Mouse (Mus musculus): Measurements from ENCODE around the gene Gm4969. TPM values are rescaled to one million over a fixed set of nuclear protein-coding genes. Genes with fewer than 3 reads are reported as not detected.
"Not testable (repeated sequence)": the region's sequence is repeated elsewhere in the genome, so short reads cannot be mapped to it uniquely, and the experiment has no call there.

Gm4969 gene
- polyA plus RNA-seq, 1 experiment from 2014 or later: not detected

DNA sequence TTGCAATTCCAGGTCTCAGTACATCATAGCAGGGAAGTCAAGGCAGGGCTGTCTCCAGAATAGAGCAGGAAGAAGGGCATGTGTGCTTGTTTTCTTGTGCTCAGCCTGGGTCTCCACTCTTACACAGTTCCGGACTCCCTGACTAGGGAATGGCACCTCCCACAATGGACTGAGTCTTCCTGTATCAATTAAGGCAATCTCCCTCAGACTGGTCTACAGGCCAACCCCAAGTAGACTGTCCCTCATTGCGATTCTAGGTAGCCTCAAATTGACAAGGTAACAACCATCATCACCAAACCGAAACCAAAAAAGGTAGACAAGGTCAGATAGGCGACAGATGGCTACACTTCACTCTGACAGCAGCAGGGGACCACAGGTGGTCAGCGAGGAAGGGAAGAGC lies 42.9 kb downstream of the Gm4969 start:
- ATAC-seq: no peak
- WGBS (ENCODE audit: insufficient replicate concordance): 53% methylated on average over 5 of the region's 5 CpGs
- TF ChIP-seq CTCF (IDR thresholded peaks at IDR 0.05; ENCODE audit: low read depth): no peak
- Histone ChIP-seq H3K4me2 (ENCODE audit: low read depth, low read length) (peak overlapping the region; percentile 90), H3K4me1 (ENCODE audit: insufficient read depth) (peaks cover 26% of the 10 kb centered on the region), H3K36me3 (replicated peaks; ENCODE audit: insufficient read depth, low read length) (peaks cover 10% of the 10 kb centered on the region; the same call in 1 of the 2 replicates), H3K9me3 (ENCODE audit: low read length) (no peaks in the 10 kb centered on the region), H3K27me3 (ENCODE audit: insufficient read depth, low read length) (peaks cover 33% of the 10 kb centered on the region), H3K27ac (ENCODE audit: low read depth) (no peak overlapping the region), H3K9ac (replicated peaks) (peak overlapping the region; percentile 85; the same call in 1 of the 2 replicates), H3K4me3 (ENCODE audit: low read depth, low read length) (peak overlapping the region; percentile 72)
- no peak for DNase-seq

DNA sequence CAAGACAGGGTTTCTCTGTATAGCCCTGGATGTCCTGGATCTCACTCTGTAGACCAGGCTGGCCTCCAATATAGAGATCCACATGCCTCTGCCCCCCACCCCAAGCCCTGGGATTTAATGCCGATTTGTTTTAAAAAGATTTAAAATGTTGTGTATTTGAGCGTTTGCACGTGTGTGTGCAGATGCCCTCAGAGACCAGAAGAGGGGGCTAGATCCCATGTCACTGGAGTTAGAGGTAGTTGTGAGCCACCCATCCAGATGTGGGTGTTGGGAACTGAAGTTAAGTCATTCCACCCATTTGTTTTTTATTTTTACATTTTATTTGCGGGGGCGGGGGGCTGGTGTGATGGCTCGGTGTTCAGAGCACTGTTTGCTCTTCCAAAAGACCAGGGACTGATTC lies 43.7 kb downstream of the Gm4969 start:
- peaks cover 26% of the 10 kb centered on the region for H3K4me1 ChIP-seq (ENCODE audit: insufficient read depth)
- peaks cover 10% of the 10 kb centered on the region; the same call in 1 of the 2 replicates for H3K36me3 ChIP-seq (replicated peaks; ENCODE audit: insufficient read depth, low read length)
- TF ChIP-seq EP300 (IDR thresholded peaks at IDR 0.05; ENCODE audit: low read depth) (no peak), CTCF (IDR thresholded peaks at IDR 0.05; ENCODE audit: low read depth) (peak; percentile 43)
- ATAC-seq (no peak), DNase-seq (no peak)
- no peak overlapping the region for H3K4me2 ChIP-seq (ENCODE audit: low read depth, low read length)
- H3K27ac ChIP-seq (ENCODE audit: low read depth): no peak overlapping the region
- 92% methylated on average over 6 of the region's 6 CpGs for WGBS (ENCODE audit: insufficient replicate concordance)
- no peak overlapping the region for H3K4me3 ChIP-seq (ENCODE audit: low read depth, low read length)
- no peak overlapping the region for H3K9ac ChIP-seq (replicated peaks)
- no peaks in the 10 kb centered on the region for H3K9me3 ChIP-seq (ENCODE audit: low read length)
- H3K27me3 ChIP-seq (ENCODE audit: insufficient read depth, low read length): peaks cover 32% of the 10 kb centered on the region

DNA sequence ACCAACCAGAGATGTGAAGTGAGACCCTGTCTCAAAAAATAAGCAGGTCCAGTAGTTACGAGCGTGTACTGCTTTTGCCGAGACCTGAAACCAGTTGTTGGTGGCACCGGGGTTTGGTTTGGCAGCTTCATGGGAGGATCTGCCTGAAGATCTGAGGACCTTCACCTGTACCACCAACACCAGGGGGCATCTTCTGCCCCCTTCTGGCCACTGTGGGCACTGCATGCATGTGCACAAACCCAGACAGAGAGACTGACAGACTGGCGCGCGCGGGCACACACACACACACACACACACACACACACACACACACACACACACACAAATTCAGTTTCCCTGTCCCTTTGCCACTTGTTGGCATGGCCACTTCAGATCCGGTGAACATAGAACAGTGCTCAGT lies 44.7 kb downstream of the Gm4969 start:
- peak; percentile 71 for TF ChIP-seq CTCF (IDR thresholded peaks at IDR 0.05; ENCODE audit: low read depth)
- TF ChIP-seq EP300 (IDR thresholded peaks at IDR 0.05; ENCODE audit: low read depth): no peak
- peaks cover 23% of the 10 kb centered on the region for H3K4me1 ChIP-seq (ENCODE audit: insufficient read depth)
- H3K4me3 ChIP-seq (ENCODE audit: low read depth, low read length): no peak overlapping the region
- no peak overlapping the region for H3K27ac ChIP-seq (ENCODE audit: low read depth)
- H3K27me3 ChIP-seq (ENCODE audit: insufficient read depth, low read length): peaks cover 32% of the 10 kb centered on the region
- ATAC-seq: no peak
- 81% methylated on average over 9 of the region's 9 CpGs for WGBS (ENCODE audit: insufficient replicate concordance)
- peak; percentile 66 for DNase-seq
- H3K4me2 ChIP-seq (ENCODE audit: low read depth, low read length): no peak overlapping the region
- H3K9me3 ChIP-seq (ENCODE audit: low read length): no peaks in the 10 kb centered on the region
- peaks cover 5% of the 10 kb centered on the region; the same call in 1 of the 2 replicates for H3K36me3 ChIP-seq (replicated peaks; ENCODE audit: insufficient read depth, low read length)
- no peak overlapping the region for H3K9ac ChIP-seq (replicated peaks)

DNA sequence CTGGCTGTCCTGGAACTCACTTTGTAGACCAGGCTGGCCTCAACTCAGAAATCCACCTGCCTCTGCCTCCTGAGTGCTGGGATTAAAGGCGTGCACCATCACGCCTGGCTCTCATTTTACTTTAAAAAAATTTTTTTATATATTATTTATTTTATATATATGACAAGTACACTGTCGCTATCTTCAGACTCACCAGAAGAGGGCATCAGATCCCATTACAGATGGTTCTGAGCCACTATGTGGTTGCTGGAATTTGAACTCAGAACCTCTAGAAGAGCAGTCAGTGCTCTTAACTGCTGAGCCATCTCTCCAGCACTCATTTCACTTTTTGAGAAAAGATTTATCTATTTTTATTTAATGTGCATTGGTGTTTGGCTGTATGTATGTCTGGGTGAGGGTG lies 47.1 kb downstream of the Gm4969 start:
- not testable (repeated sequence) for H3K9me3 ChIP-seq (ENCODE audit: low read length); H3K27ac ChIP-seq (ENCODE audit: low read depth); DNase-seq; H3K4me2 ChIP-seq (ENCODE audit: low read depth, low read length); H3K36me3 ChIP-seq (replicated peaks; ENCODE audit: insufficient read depth, low read length); H3K4me3 ChIP-seq (ENCODE audit: low read depth, low read length); ATAC-seq; H3K4me1 ChIP-seq (ENCODE audit: insufficient read depth); H3K9ac ChIP-seq (replicated peaks)
- H3K27me3 ChIP-seq (ENCODE audit: insufficient read depth, low read length): peaks cover 42% of the 10 kb centered on the region
- 42% methylated on average over 3 of the region's 3 CpGs for WGBS (ENCODE audit: insufficient replicate concordance)
- TF ChIP-seq CTCF (IDR thresholded peaks at IDR 0.05; ENCODE audit: low read depth): peak; percentile 46

DNA sequence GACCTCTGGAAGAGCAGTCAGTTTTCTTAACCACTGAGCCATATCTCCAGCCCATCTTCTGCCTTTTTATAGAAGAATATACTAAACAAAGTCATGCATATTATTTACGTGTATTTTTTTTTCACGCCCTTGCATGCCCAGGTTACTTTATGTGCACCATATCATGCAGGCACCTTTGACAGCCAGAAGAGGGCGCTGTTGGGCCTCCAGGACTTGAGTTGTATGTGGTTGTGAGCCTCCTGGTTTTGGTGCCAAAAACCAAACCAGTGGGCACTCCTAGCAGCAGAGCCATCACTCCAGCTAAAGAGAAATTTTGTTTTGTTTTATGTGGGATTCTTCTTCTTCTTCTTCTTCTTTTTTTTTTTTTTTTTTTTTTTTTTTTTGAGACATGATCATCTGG lies 48.7 kb downstream of the Gm4969 start:
- DNase-seq (peak; percentile 58), ATAC-seq (no peak)
- H3K9ac ChIP-seq (replicated peaks): no peak overlapping the region
- no peak overlapping the region for H3K4me2 ChIP-seq (ENCODE audit: low read depth, low read length)
- H3K36me3 ChIP-seq (replicated peaks; ENCODE audit: insufficient read depth, low read length): no peaks in the 10 kb centered on the region
- 46% methylated on average over 3 of the region's 3 CpGs for WGBS (ENCODE audit: insufficient replicate concordance)
- H3K27me3 ChIP-seq (ENCODE audit: insufficient read depth, low read length): peaks cover 53% of the 10 kb centered on the region
- TF ChIP-seq CTCF (IDR thresholded peaks at IDR 0.05; ENCODE audit: low read depth) (peak; percentile 74), EP300 (IDR thresholded peaks at IDR 0.05; ENCODE audit: low read depth) (no peak)
- no peak overlapping the region for H3K4me3 ChIP-seq (ENCODE audit: low read depth, low read length)
- no peaks in the 10 kb centered on the region for H3K4me1 ChIP-seq (ENCODE audit: insufficient read depth)
- H3K27ac ChIP-seq (ENCODE audit: low read depth): no peak overlapping the region
- no peaks in the 10 kb centered on the region for H3K9me3 ChIP-seq (ENCODE audit: low read length)

DNA sequence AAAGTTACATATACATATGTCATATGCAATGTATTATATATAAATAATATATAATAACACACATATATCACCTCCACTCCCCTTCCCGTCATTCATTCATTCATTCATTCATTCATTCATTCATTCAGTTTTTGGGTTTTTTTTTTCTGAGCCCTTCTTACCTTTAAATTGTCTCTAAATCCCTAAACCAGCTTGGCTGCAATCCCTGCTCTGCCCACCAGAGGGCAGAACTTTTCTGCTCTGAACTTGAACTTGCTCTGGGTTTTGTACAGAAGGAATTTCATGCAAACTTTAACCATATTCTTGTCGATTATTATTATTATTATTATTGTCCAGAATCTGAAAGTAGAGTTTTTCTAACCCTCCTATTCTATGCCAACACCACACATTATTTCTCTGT lies 49.5 kb downstream of the Gm4969 start:
- Histone ChIP-seq H3K4me3 (ENCODE audit: low read depth, low read length) (no peak overlapping the region), H3K27ac (ENCODE audit: low read depth) (no peak overlapping the region), H3K9me3 (ENCODE audit: low read length) (no peaks in the 10 kb centered on the region), H3K4me2 (ENCODE audit: low read depth, low read length) (no peak overlapping the region), H3K9ac (replicated peaks) (no peak overlapping the region), H3K4me1 (ENCODE audit: insufficient read depth) (no peaks in the 10 kb centered on the region), H3K27me3 (ENCODE audit: insufficient read depth, low read length) (peaks cover 47% of the 10 kb centered on the region), H3K36me3 (replicated peaks; ENCODE audit: insufficient read depth, low read length) (no peaks in the 10 kb centered on the region)
- peak; percentile 86 for TF ChIP-seq CTCF (IDR thresholded peaks at IDR 0.05; ENCODE audit: low read depth)
- no peak for TF ChIP-seq EP300 (IDR thresholded peaks at IDR 0.05; ENCODE audit: low read depth)
- 5% methylated on average over 2 of the region's 2 CpGs for WGBS (ENCODE audit: insufficient replicate concordance)
- no peak for ATAC-seq
- peak; percentile 84 for DNase-seq

DNA sequence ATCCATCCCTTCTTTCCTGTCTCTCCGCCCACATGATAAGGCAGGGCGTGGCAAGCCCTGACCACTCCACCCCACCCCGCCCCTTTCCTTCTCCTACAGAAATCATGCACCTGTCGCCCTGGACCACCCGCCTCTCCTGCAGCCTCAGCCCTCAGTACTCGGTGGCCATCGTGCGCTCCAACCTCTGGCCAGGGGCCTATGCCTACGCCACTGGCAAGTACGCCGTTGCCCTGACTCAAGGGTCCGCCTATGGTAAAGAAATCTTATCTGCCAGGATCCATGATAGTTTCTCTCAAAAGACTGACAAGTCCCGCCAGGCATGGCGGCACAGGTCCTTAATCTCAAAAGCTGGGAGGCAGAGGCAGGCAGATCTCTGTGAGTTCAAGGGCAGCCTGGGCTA lies 50.2 kb downstream of the Gm4969 start:
- H3K4me2 ChIP-seq (ENCODE audit: low read depth, low read length): no peak overlapping the region
- WGBS (ENCODE audit: insufficient replicate concordance): 62% methylated on average over 13 of the region's 14 CpGs
- H3K27me3 ChIP-seq (ENCODE audit: insufficient read depth, low read length): peaks cover 41% of the 10 kb centered on the region
- H3K9ac ChIP-seq (replicated peaks): no peak overlapping the region
- H3K4me1 ChIP-seq (ENCODE audit: insufficient read depth): no peaks in the 10 kb centered on the region
- H3K4me3 ChIP-seq (ENCODE audit: low read depth, low read length): no peak overlapping the region
- no peak for ATAC-seq
- TF ChIP-seq EP300 (IDR thresholded peaks at IDR 0.05; ENCODE audit: low read depth) (no peak), CTCF (IDR thresholded peaks at IDR 0.05; ENCODE audit: low read depth) (no peak)
- H3K27ac ChIP-seq (ENCODE audit: low read depth): no peak overlapping the region
- no peaks in the 10 kb centered on the region for H3K9me3 ChIP-seq (ENCODE audit: low read length)
- no peaks in the 10 kb centered on the region for H3K36me3 ChIP-seq (replicated peaks; ENCODE audit: insufficient read depth, low read length)
- no peak for DNase-seq
